Mouse (Mus musculus) lung, embryonic 15.5 days (tissue): ENCODE data around the gene Fetub. TPM values are rescaled to one million over a fixed set of nuclear protein-coding genes. Genes with fewer than 3 reads are reported as not detected.

Source experiments
- ATAC-seq: fragments of 200-750 bp; cut with Nextera tagmentation; 2 replicates; pipeline ENCODE4 v1.8.0; 2017; ENCODE audit warnings: moderate number of reproducible peaks, borderline replicate concordance; ENCODE audit not compliant: low FRiP score, low TSS enrichment; ENCODE audit errors: extremely low read depth
- H3K27ac ChIP-seq: fragments of 300-500 bp; sonication (generic); 2 replicates; pipeline ENCODE4 v1.5.1; 2015; ENCODE audit warnings: moderate library complexity, mild to moderate bottlenecking, inconsistent platforms
- H3K27me3 ChIP-seq: fragments of 300-500 bp; sonication (generic); 2 replicates; pipeline ENCODE4 v1.6.1; 2015; ENCODE audit warnings: inconsistent platforms
- H3K36me3 ChIP-seq: fragments of 300-500 bp; sonication (generic); 2 replicates; pipeline ENCODE4 v1.6.1; 2015; ENCODE audit warnings: inconsistent platforms
- H3K4me1 ChIP-seq: fragments of 300-500 bp; sonication (generic); 2 replicates; pipeline ENCODE4 v1.6.1; 2015; ENCODE audit warnings: inconsistent platforms
- H3K4me2 ChIP-seq: fragments of 300-500 bp; sonication (generic); 2 replicates; pipeline ENCODE4 v1.6.1; 2015; ENCODE audit warnings: inconsistent platforms, mild to moderate bottlenecking, moderate library complexity
- H3K4me3 ChIP-seq: fragments of 300-500 bp; sonication (generic); 2 replicates; pipeline ENCODE4 v1.5.1; 2015; ENCODE audit warnings: mild to moderate bottlenecking, inconsistent platforms
- H3K9ac ChIP-seq: fragments of 300-500 bp; sonication (generic); 2 replicates; pipeline ENCODE4 v1.6.1; 2015; ENCODE audit warnings: inconsistent platforms
- H3K9me3 ChIP-seq: fragments of 300-500 bp; sonication (generic); 2 replicates; pipeline ENCODE4 v1.6.1; 2016; ENCODE audit warnings: inconsistent platforms
- WGBS: fragments of 180-500 bp; shearing (Covaris S2); methylation state at CpG from one replicate; pipeline ENCODE4 v1.1.7; 2015; 5-methylcytosine and 5-hydroxymethylcytosine counted together
- polyA plus RNA-seq: library from polyadenylated mRNA; unstranded; fragments of >200 nt; fragmentation: Nextera tagmentation; extraction: Ambion mirVana; gene quantifications from 2 replicates; pipeline ENCODE4 v1.2.1, GENCODE M21; 2015

Fetub gene
- polyA plus RNA-seq, 1 experiment from 2014 or later = not detected

- H3K36me3 ChIP-seq = no peaks in the 10 kb centered on the region
These were observed 29.3 kb upstream of the Fetub start for GRCm38 (mm10) chr16:22888835-22889234.

GRCm38 (mm10) chr16:22889716-22890115, 28.4 kb upstream of the Fetub start:
- no peak for ATAC-seq
- Histone ChIP-seq H3K4me3 (no peak overlapping the region), H3K27ac (no peak overlapping the region), H3K9ac (no peak overlapping the region), H3K4me2 (no peak overlapping the region), H3K36me3 (no peaks in the 10 kb centered on the region), H3K9me3 (no peaks in the 10 kb centered on the region), H3K27me3 (no peaks in the 10 kb centered on the region; the same call in 1 of the 2 replicates), H3K4me1 (no peaks in the 10 kb centered on the region)
- WGBS = 79% methylated on average over 8 of the region's 8 CpGs

More at GRCm38 (mm10) chr16:22888835-22889234, 29.3 kb upstream of the Fetub start:
- H3K4me2 ChIP-seq = no peak overlapping the region
- H3K4me1 ChIP-seq = no peaks in the 10 kb centered on the region
- no peaks in the 10 kb centered on the region; the same call in 1 of the 2 replicates for H3K27me3 ChIP-seq
- 70% methylated on average over 4 of the region's 4 CpGs for WGBS
- no peak overlapping the region for H3K27ac ChIP-seq
- no peak overlapping the region for H3K9ac ChIP-seq
- H3K4me3 ChIP-seq = no peak overlapping the region
- no peak for ATAC-seq
- H3K9me3 ChIP-seq = no peaks in the 10 kb centered on the region

- WGBS = 78% methylated on average over 11 of the region's 11 CpGs
- H3K9ac ChIP-seq = no peak within 1 kb of the TSS
- H3K27ac ChIP-seq = no peak within 1 kb of the TSS
- no peaks in the 10 kb centered on the region; the same call in 1 of the 2 replicates for H3K27me3 ChIP-seq
- H3K4me1 ChIP-seq = no peaks in the 10 kb centered on the region
- H3K36me3 ChIP-seq = no peaks in the 10 kb centered on the region
- ATAC-seq = no peak
- no peak within 1 kb of the TSS for H3K4me3 ChIP-seq
- H3K9me3 ChIP-seq = no peaks in the 10 kb centered on the region
- no peak within 1 kb of the TSS for H3K4me2 ChIP-seq
These were observed 27.2 kb upstream of the Fetub start, which contains the start of gene Ahsg for GRCm38 (mm10) chr16:22890683-22891510. TSS of gene Ahsg (plus strand) at chr16:22891277.

GRCm38 (mm10) chr16:22891733-22892154, 26.4 kb upstream of the Fetub start:
- Histone ChIP-seq H3K9ac (no peak overlapping the region), H3K36me3 (no peaks in the 10 kb centered on the region), H3K27ac (no peak overlapping the region), H3K27me3 (no peaks in the 10 kb centered on the region; the same call in 1 of the 2 replicates), H3K4me3 (no peak overlapping the region), H3K4me2 (no peak overlapping the region), H3K9me3 (no peaks in the 10 kb centered on the region), H3K4me1 (no peaks in the 10 kb centered on the region)
- 79% methylated on average over 8 of the region's 8 CpGs for WGBS
- no peak for ATAC-seq

GRCm38 (mm10) chr16:22894095-22894494, 24.0 kb upstream of the Fetub start:
- no peaks in the 10 kb centered on the region for H3K9me3 ChIP-seq
- no peaks in the 10 kb centered on the region for H3K36me3 ChIP-seq
- H3K27ac ChIP-seq = no peak overlapping the region
- H3K4me2 ChIP-seq = no peak overlapping the region
- 66% methylated on average over 7 of the region's 8 CpGs for WGBS
- H3K27me3 ChIP-seq = no peaks in the 10 kb centered on the region; the same call in 1 of the 2 replicates
- H3K4me1 ChIP-seq = no peaks in the 10 kb centered on the region
- ATAC-seq = no peak
- H3K9ac ChIP-seq = no peak overlapping the region
- no peak overlapping the region for H3K4me3 ChIP-seq

DNA sequence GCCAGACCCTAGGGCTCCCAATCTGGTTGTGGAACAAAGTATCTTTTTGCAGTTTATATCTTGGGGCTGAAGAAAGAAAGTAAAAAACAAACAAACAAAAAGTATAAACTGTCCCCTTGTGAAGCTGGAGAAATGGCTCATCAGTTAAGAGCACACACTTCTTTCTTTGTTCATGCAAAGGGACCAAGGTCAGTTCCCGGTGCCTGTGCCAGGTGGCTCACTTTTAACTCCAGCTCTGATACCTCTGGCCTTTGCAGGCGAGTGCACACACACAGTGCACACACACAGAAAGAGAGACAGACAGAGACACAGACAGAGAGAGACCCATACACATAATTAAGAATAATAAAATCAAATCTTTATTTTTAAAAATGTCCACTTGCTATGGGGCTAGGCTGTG, 21.5 kb upstream of the Fetub start:
- no peak for ATAC-seq
- no peaks in the 10 kb centered on the region for H3K27me3 ChIP-seq
- H3K9ac ChIP-seq = no peak overlapping the region
- 40% methylated on average over 2 of the region's 2 CpGs for WGBS
- no peak overlapping the region for H3K4me2 ChIP-seq
- H3K4me3 ChIP-seq = no peak overlapping the region
- no peaks in the 10 kb centered on the region for H3K9me3 ChIP-seq
- no peak overlapping the region for H3K27ac ChIP-seq
- H3K36me3 ChIP-seq = no peaks in the 10 kb centered on the region
- H3K4me1 ChIP-seq = no peaks in the 10 kb centered on the region

DNA sequence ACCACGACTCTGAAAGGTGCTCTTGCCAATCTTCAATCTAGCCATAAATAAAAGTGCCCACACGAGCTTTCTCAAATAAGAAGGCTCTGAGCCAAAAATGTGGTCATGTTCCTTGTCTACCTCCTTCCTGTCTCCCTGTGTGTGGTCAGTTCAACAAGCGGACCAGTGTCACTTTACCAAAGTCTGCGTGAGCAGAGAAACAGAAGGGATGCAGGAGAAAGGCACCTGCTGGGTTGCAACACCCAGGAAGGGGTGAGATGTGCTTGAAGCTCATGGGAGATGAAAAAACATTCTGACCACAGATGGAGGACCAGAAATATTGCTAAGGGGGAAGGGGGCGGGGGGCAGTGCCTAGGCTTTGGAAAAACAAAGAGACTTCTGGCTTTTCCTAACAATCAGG, 18.8 kb upstream of the Fetub start:
- no peak overlapping the region for H3K9ac ChIP-seq
- H3K27ac ChIP-seq = no peak overlapping the region
- H3K27me3 ChIP-seq = no peaks in the 10 kb centered on the region
- no peaks in the 10 kb centered on the region for H3K9me3 ChIP-seq
- no peaks in the 10 kb centered on the region for H3K36me3 ChIP-seq
- H3K4me3 ChIP-seq = no peak overlapping the region
- H3K4me2 ChIP-seq = no peak overlapping the region
- WGBS = 46% methylated on average over 5 of the region's 5 CpGs
- no peak for ATAC-seq
- H3K4me1 ChIP-seq = no peaks in the 10 kb centered on the region

- no peak for ATAC-seq
- Histone ChIP-seq H3K9ac (no peak overlapping the region), H3K4me1 (no peaks in the 10 kb centered on the region), H3K4me3 (no peak overlapping the region), H3K9me3 (no peaks in the 10 kb centered on the region), H3K4me2 (no peak overlapping the region), H3K27ac (no peak overlapping the region), H3K27me3 (no peaks in the 10 kb centered on the region), H3K36me3 (no peaks in the 10 kb centered on the region)
- 63% methylated on average over 10 of the region's 10 CpGs for WGBS
These were observed 18.1 kb upstream of the Fetub start for GRCm38 (mm10) chr16:22899866-22900570.

GRCm38 (mm10) chr16:22901326-22901725, 16.8 kb upstream of the Fetub start:
- WGBS = 53% methylated on average over 3 of the region's 3 CpGs

DNA sequence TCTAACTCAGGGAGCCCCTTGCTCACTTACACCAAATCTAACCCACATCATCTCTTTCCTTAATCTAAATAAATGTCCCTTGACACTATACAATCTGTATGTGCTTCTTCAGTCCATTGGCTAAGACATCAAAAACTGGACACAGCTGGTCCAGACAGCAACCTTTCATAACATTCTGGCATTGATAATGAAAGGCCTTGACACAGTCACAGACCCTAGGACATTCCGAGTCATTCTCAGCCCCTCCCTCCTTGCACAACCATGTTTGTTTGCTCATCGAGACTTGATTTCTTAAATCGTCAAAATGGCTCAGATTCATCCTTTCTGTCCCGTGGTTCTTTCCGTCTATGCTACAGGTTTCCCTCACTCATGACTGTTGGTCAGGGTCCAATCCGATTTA, 8.8 kb upstream of the Fetub start:
- 80% methylated on average over 6 of the region's 6 CpGs for WGBS
- Histone ChIP-seq H3K36me3 (no peaks in the 10 kb centered on the region), H3K4me3 (no peak overlapping the region)

More at GRCm38 (mm10) chr16:22901326-22901725, 16.8 kb upstream of the Fetub start:
- Histone ChIP-seq H3K4me2 (no peak overlapping the region), H3K27me3 (no peaks in the 10 kb centered on the region), H3K4me3 (no peak overlapping the region), H3K36me3 (no peaks in the 10 kb centered on the region), H3K9me3 (no peaks in the 10 kb centered on the region), H3K27ac (no peak overlapping the region), H3K4me1 (no peaks in the 10 kb centered on the region), H3K9ac (no peak overlapping the region)
- ATAC-seq = no peak

DNA sequence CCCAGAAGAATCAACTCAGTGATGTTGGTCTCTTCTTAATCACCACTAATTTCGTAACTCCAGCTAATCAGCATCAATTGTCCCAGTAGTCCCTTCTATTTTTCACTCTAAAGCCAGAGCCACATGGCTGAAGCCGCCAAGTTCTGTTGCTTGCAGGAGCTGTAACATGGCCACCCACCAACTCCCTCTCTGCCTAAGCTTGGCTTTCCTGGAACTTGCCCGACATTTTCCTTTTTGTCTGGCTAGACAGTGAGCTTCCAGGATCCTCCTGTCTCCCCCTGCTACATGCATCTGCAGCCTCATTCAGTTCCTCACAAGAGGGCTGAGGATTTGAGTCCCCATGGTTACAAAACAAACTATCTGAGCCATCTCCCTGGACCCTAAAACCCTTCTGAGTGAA, 6.1 kb upstream of the Fetub start:
- Histone ChIP-seq H3K4me1 (no peaks in the 10 kb centered on the region), H3K9ac (no peak overlapping the region), H3K4me3 (no peak overlapping the region), H3K36me3 (no peaks in the 10 kb centered on the region), H3K9me3 (no peaks in the 10 kb centered on the region), H3K27ac (no peak overlapping the region), H3K27me3 (no peaks in the 10 kb centered on the region), H3K4me2 (no peak overlapping the region)
- no peak for ATAC-seq
- 75% methylated on average over 3 of the region's 3 CpGs for WGBS

More for the DNA sequence above, 8.8 kb upstream of the Fetub start:
- ATAC-seq = no peak
- Histone ChIP-seq H3K9ac (no peak overlapping the region), H3K4me2 (no peak overlapping the region), H3K9me3 (no peaks in the 10 kb centered on the region), H3K27ac (no peak overlapping the region), H3K4me1 (no peaks in the 10 kb centered on the region), H3K27me3 (no peaks in the 10 kb centered on the region)

GRCm38 (mm10) chr16:22912886-22913285, 5.2 kb upstream of the Fetub start:
- H3K9me3 ChIP-seq = no peaks in the 10 kb centered on the region
- no peak overlapping the region for H3K9ac ChIP-seq
- H3K4me2 ChIP-seq = no peak overlapping the region
- ATAC-seq = no peak
- no peaks in the 10 kb centered on the region for H3K36me3 ChIP-seq
- H3K4me1 ChIP-seq = no peaks in the 10 kb centered on the region
- H3K4me3 ChIP-seq = no peak overlapping the region
- no peak overlapping the region for H3K27ac ChIP-seq
- WGBS = 63% methylated on average over 6 of the region's 6 CpGs
- H3K27me3 ChIP-seq = no peaks in the 10 kb centered on the region
